Comparison of ENCODE assay signal across 9 mouse cellular contexts in genomic region chr5:118214418-118215154, GRCm38 (mm10). TPM values are rescaled to one million over a fixed set of nuclear protein-coding genes. Genes with fewer than 3 reads are reported as not detected.
DNase-seq lines count a peak whose midpoint lies in the region; ATAC-seq lines count a peak whose summit lies in the region.
"Had no signal": no experiment of that assay in that cellular context is flagged by ENCODE, and none has a peak within 500 bp of the region (broad histone marks: within the 10 kb centered on the region; RNA-seq: fewer than 3 reads in every experiment).

No protein-coding gene starts in this region.

- peak; percentile 85 for DNase-seq in adrenal gland, adult 8-10 months
- DNase-seq in gastrocnemius, adult 18-20 months (ENCODE audit: low spot score): peak; percentile 49
- DNase-seq in left cerebral cortex, adult 18-20 months (ENCODE audit: low spot score in 2 of 2): peak; percentile 90 to 92
- peak; percentile 87 to 90 for DNase-seq in lung, postnatal 4 days
- DNase-seq in skeletal muscle tissue, adult 2 months (ENCODE audit: low read depth, low spot score): peak; percentile 6

- peaks cover 17% of the 10 kb centered on the region for H3K4me1 ChIP-seq in hindbrain, embryonic 16.5 days (ENCODE audit: control insufficient read depth, insufficient read depth, low read depth, low read length)

- H3K36me3 ChIP-seq in hindbrain, embryonic 16.5 days (ENCODE audit: control insufficient read depth, insufficient read depth, low read length): 0 out of 2 replicates have a peak, but pooled peaks cover 6% of the 10 kb centered on the region

- H3K9ac ChIP-seq in hindbrain, embryonic 16.5 days (ENCODE audit: low read depth, low read length): peak overlapping the region; percentile 68

- H3K4me3 ChIP-seq in hindbrain, embryonic 16.5 days (ENCODE audit: low read length): peak overlapping the region; percentile 40

- no peaks in the 10 kb centered on the region for H3K9me3 ChIP-seq in hindbrain, embryonic 16.5 days (ENCODE audit: control insufficient read depth, low read length)

- WGBS in hindbrain, embryonic 16.5 days: 3% methylated on average over 24 of the region's 24 CpGs

- H3K4me2 ChIP-seq in hindbrain, embryonic 16.5 days (ENCODE audit: low read length): peak overlapping the region; percentile 78

- 0 out of 2 replicates have a peak, but pooled peaks have one; percentile 25 for ATAC-seq in common myeloid progenitor, adult 5-6 weeks (replicated peaks; ENCODE audit: low read depth, poor library complexity, severe bottlenecking)
- peak; percentile 85 for ATAC-seq in hindbrain, embryonic 16.5 days
- ATAC-seq in monocyte, adult 5-6 weeks (replicated peaks; ENCODE audit: insufficient number of reproducible peaks, low FRiP score, low TSS enrichment, poor library complexity, severe bottlenecking): no peak

- H3K27me3 ChIP-seq in hindbrain, embryonic 16.5 days (replicated peaks; ENCODE audit: control insufficient read depth, insufficient read depth, low read length): no peaks in the 10 kb centered on the region

- H3K27ac ChIP-seq in hindbrain, embryonic 16.5 days (ENCODE audit: low read depth, low read length): peak overlapping the region; percentile 55

RNA-seq across cellular contexts. Expression of gene Rnft2, which starts 30.3 kb away (rescaled TPM):
- total RNA-seq in adrenal gland, adult 8-10 months (2022): 10 to 100 TPM in 1 of 4 experiments, 1 to 10 TPM in 3; 4.3 to 13.9 (median 7.0) TPM
- total RNA-seq in common myeloid progenitor, adult 5-6 weeks (2017): 0.05 TPM in 1 of 2 replicates, not detected in the other
- total RNA-seq in gastrocnemius, adult 18-20 months (2021): 1 to 10 TPM in 1 of 2 experiments, under 1 TPM in 1; 0.90 to 1.6 TPM
- 9.2 and 10.8 TPM in 2 replicates for polyA plus RNA-seq in hindbrain, embryonic 16.5 days (2015; fragmentation: Nextera tagmentation; extraction: Ambion mirVana)
- total RNA-seq in left cerebral cortex, adult 18-20 months (2021): 10 to 100 TPM; 71.8 to 72.7 TPM
- not detected in 3 replicates for total RNA-seq in monocyte, adult 5-6 weeks (2017)
- total RNA-seq: hematopoietic stem cell, adult 5-6 weeks had no signal

RNA-seq across cellular contexts. Expression of gene 2410131K14Rik, which starts 30.4 kb away (rescaled TPM):
- 1 to 10 TPM; 7.9 to 10.0 (median 8.8) TPM for total RNA-seq in adrenal gland, adult 8-10 months (2022)
- 1.8 and 1.9 TPM in 2 replicates for total RNA-seq in common myeloid progenitor, adult 5-6 weeks (2017)
- 1 to 10 TPM; 3.6 to 4.7 TPM for total RNA-seq in gastrocnemius, adult 18-20 months (2021)
- 18.0 and 18.1 TPM in 2 replicates for polyA plus RNA-seq in hindbrain, embryonic 16.5 days (2015; fragmentation: Nextera tagmentation; extraction: Ambion mirVana)
- 10 to 100 TPM; 13.7 to 14.0 TPM for total RNA-seq in left cerebral cortex, adult 18-20 months (2021)
- total RNA-seq in monocyte, adult 5-6 weeks (2017): 4.5 to 6.2 TPM (median 4.9 TPM) in 3 replicates

RNA-seq across cellular contexts. Expression of gene Hrk, which starts 50.1 kb away (rescaled TPM):
- total RNA-seq in adrenal gland, adult 8-10 months (2022): under 1 TPM; 0.06 to 0.09 (median 0.08) TPM
- not detected in 2 replicates for total RNA-seq in common myeloid progenitor, adult 5-6 weeks (2017)
- total RNA-seq in gastrocnemius, adult 18-20 months (2021): under 1 TPM; 0.12 to 0.21 TPM
- polyA plus RNA-seq in hindbrain, embryonic 16.5 days (2015; fragmentation: Nextera tagmentation; extraction: Ambion mirVana): 3.7 and 4.8 TPM in 2 replicates
- 10 to 100 TPM; 27.4 to 27.9 TPM for total RNA-seq in left cerebral cortex, adult 18-20 months (2021)
- not detected in 3 replicates for total RNA-seq in monocyte, adult 5-6 weeks (2017)
- total RNA-seq: hematopoietic stem cell, adult 5-6 weeks had no signal

RNA-seq across cellular contexts. Expression of gene Fbxw8, which starts 59.3 kb away (rescaled TPM):
- total RNA-seq in adrenal gland, adult 8-10 months (2022): 10 to 100 TPM; 47.0 to 57.6 (median 51.7) TPM
- total RNA-seq in common myeloid progenitor, adult 5-6 weeks (2017): 20.0 and 23.7 TPM in 2 replicates
- 10 to 100 TPM; 20.5 to 21.1 TPM for total RNA-seq in gastrocnemius, adult 18-20 months (2021)
- 18.7 and 21.6 TPM in 2 replicates for polyA plus RNA-seq in hindbrain, embryonic 16.5 days (2015; fragmentation: Nextera tagmentation; extraction: Ambion mirVana)
- total RNA-seq in left cerebral cortex, adult 18-20 months (2021): 10 to 100 TPM; 31.9 to 32.0 TPM
- total RNA-seq in monocyte, adult 5-6 weeks (2017): 10.3 to 18.2 TPM (median 12.6 TPM) in 3 replicates

Comparison
In these comparisons a context has a peak if more than half of its experiments do, and no peak if none do; other contexts are left out.
1. DNase-seq: peak in every context shown above with its lines; median percentile 91 in left cerebral cortex, adult 18-20 months; 88 in lung, postnatal 4 days; 85 in adrenal gland, adult 8-10 months; 49 in gastrocnemius, adult 18-20 months; 6 in skeletal muscle tissue, adult 2 months.
2. RNA of gene Rnft2, which starts 30.3 kb away (total RNA-seq): 71.8 to 72.7 TPM in left cerebral cortex, adult 18-20 months; 4.3 to 13.9 TPM in adrenal gland, adult 8-10 months, 0.90 to 1.6 TPM in gastrocnemius, adult 18-20 months, 0.05 TPM in common myeloid progenitor, adult 5-6 weeks and not detected in monocyte, adult 5-6 weeks; every median in the first group is over 4 times any median in the second.
3. RNA of gene Hrk, which starts 50.1 kb away (total RNA-seq): 27.4 to 27.9 TPM in left cerebral cortex, adult 18-20 months; 0.12 to 0.21 TPM in gastrocnemius, adult 18-20 months, 0.06 to 0.09 TPM in adrenal gland, adult 8-10 months, not detected in common myeloid progenitor, adult 5-6 weeks and not detected in monocyte, adult 5-6 weeks; every median in the first group is over 10 times any median in the second.